22 mouse cellular contexts compared by ENCODE assay signal in the genomic region with DNA sequence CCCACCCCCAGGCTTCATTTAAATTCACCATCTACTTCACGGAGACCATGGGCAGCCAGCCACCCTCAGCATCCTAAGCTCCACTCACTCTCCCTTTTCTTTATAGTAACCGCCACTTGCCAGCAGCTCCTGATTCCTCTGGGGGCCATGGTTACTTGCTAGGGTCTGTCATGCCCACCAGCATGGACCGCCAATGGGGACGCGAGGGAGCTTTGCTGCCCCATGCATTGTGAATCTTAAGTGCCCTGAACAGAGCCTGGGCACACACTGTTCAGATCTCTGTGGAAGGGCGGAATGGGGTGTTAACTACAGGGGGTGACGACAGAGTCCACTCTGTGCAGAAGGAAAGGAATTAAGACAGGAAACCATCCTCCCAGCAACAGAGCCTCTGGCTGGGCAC.
DNase-seq lines count a peak whose midpoint lies in the region; ATAC-seq lines count a peak whose summit lies in the region.
"Had no signal": no experiment of that assay in that cellular context is flagged by ENCODE, and none has a peak within 500 bp of the region (broad histone marks: within the 10 kb centered on the region; RNA-seq: fewer than 3 reads in every experiment).

No protein-coding gene starts in this region.

- WGBS in forebrain, embryonic 14.5 days, result 69% methylated on average over 7 of the region's 7 CpGs
- WGBS in forebrain, embryonic 10.5 days, result 86% methylated on average over 7 of the region's 7 CpGs
- 53% methylated on average over 7 of the region's 7 CpGs for WGBS in hindbrain, embryonic 15.5 days
- 84% methylated on average over 7 of the region's 7 CpGs for WGBS in hindbrain, embryonic 11.5 days
- 54% methylated on average over 7 of the region's 7 CpGs for WGBS in midbrain, embryonic 16.5 days

- no peak overlapping the region for H3K9ac ChIP-seq in forebrain, embryonic 14.5 days (ENCODE audit: low read length)
- H3K9ac ChIP-seq in hindbrain, embryonic 15.5 days, result no peak overlapping the region
- no peak overlapping the region for H3K9ac ChIP-seq in hindbrain, embryonic 11.5 days (ENCODE audit: low read depth, low read length)
- no peak overlapping the region for H3K9ac ChIP-seq in midbrain, embryonic 16.5 days (ENCODE audit: low read depth, low read length)
- H3K9ac ChIP-seq: heart, embryonic 15.5 days; limb, embryonic 12.5 days; liver, embryonic 12.5 days; stomach, embryonic 15.5 days had no signal

- H3K27ac ChIP-seq in forebrain, embryonic 14.5 days (ENCODE audit: low read depth, low read length), result no peak overlapping the region
- no peak overlapping the region for H3K27ac ChIP-seq in forebrain, embryonic 10.5 days
- H3K27ac ChIP-seq in hindbrain, embryonic 15.5 days (replicated peaks), result 0 out of 2 replicates have a peak overlapping the region, but pooled peaks have one; percentile 16
- no peak overlapping the region for H3K27ac ChIP-seq in hindbrain, embryonic 11.5 days (ENCODE audit: low read depth, low read length)
- peak overlapping the region; percentile 42; the same call in 1 of the 2 replicates for H3K27ac ChIP-seq in midbrain, embryonic 16.5 days (ENCODE audit: low read length)
- H3K27ac ChIP-seq: heart, embryonic 15.5 days; limb, embryonic 12.5 days; liver, embryonic 12.5 days; stomach, embryonic 15.5 days had no signal

- no peaks in the 10 kb centered on the region for H3K9me3 ChIP-seq in forebrain, embryonic 14.5 days (replicated peaks; ENCODE audit: control insufficient read depth, low read length)
- H3K9me3 ChIP-seq in forebrain, embryonic 10.5 days, result no peaks in the 10 kb centered on the region
- H3K9me3 ChIP-seq in hindbrain, embryonic 15.5 days, result no peaks in the 10 kb centered on the region
- no peaks in the 10 kb centered on the region for H3K9me3 ChIP-seq in hindbrain, embryonic 11.5 days (ENCODE audit: control insufficient read depth, low read length)
- no peaks in the 10 kb centered on the region for H3K9me3 ChIP-seq in midbrain, embryonic 16.5 days (replicated peaks; ENCODE audit: control insufficient read depth, low read length, poor library complexity, severe bottlenecking)
- H3K9me3 ChIP-seq: heart, embryonic 15.5 days; limb, embryonic 12.5 days; liver, embryonic 12.5 days; stomach, embryonic 15.5 days had no signal

- ATAC-seq in forebrain, embryonic 14.5 days, result peak; percentile 34; the same call in 1 of the 2 replicates
- peak; percentile 85 for ATAC-seq in hindbrain, embryonic 15.5 days (ENCODE audit: low FRiP score, low read depth)
- no peak for ATAC-seq in hindbrain, embryonic 11.5 days (ENCODE audit: low FRiP score)
- peak; percentile 81 for ATAC-seq in midbrain, embryonic 16.5 days
- ATAC-seq in granulocyte monocyte progenitor cell, adult 5-6 weeks (replicated peaks; ENCODE audit: poor library complexity, severe bottlenecking), result no peak
- ATAC-seq: intestine, embryonic 16.5 days; liver, embryonic 12.5 days had no signal

- H3K4me1 ChIP-seq in forebrain, embryonic 14.5 days (ENCODE audit: control insufficient read depth, insufficient read depth, low read length), result no peaks in the 10 kb centered on the region
- 0 out of 2 replicates have a peak, but pooled peaks cover 5% of the 10 kb centered on the region for H3K4me1 ChIP-seq in forebrain, embryonic 10.5 days
- peaks cover 20% of the 10 kb centered on the region for H3K4me1 ChIP-seq in hindbrain, embryonic 15.5 days (replicated peaks)
- H3K4me1 ChIP-seq in hindbrain, embryonic 11.5 days (replicated peaks; ENCODE audit: control insufficient read depth, insufficient read depth, low read length), result no peaks in the 10 kb centered on the region
- peaks cover 8% of the 10 kb centered on the region; the same call in 1 of the 2 replicates for H3K4me1 ChIP-seq in midbrain, embryonic 16.5 days (ENCODE audit: control insufficient read depth, insufficient read depth, low read length)
- H3K4me1 ChIP-seq: heart, embryonic 15.5 days; liver, embryonic 12.5 days; stomach, embryonic 15.5 days had no signal

- H3K4me3 ChIP-seq in forebrain, embryonic 14.5 days (ENCODE audit: low read depth, low read length), result no peak overlapping the region
- no peak overlapping the region for H3K4me3 ChIP-seq in forebrain, embryonic 10.5 days
- H3K4me3 ChIP-seq in hindbrain, embryonic 15.5 days, result no peak overlapping the region
- H3K4me3 ChIP-seq in hindbrain, embryonic 11.5 days (ENCODE audit: low read depth, low read length), result no peak overlapping the region
- H3K4me3 ChIP-seq in midbrain, embryonic 16.5 days (ENCODE audit: low read depth, low read length), result no peak overlapping the region
- H3K4me3 ChIP-seq: heart, embryonic 15.5 days; limb, embryonic 12.5 days; liver, embryonic 12.5 days; stomach, embryonic 15.5 days had no signal

- DNase-seq in forebrain, embryonic 14.5 days (ENCODE audit: low spot score), result no peak
- DNase-seq in forebrain, embryonic 10.5 days (ENCODE audit: extremely low spot score, low spot score), result no peak
- DNase-seq in hindbrain, embryonic 11.5 days (ENCODE audit: low spot score), result no peak
- DNase-seq in brain, embryonic 18.5 days (ENCODE audit: low read depth, low spot score), result peak; percentile 26
- no peak for DNase-seq in layer of hippocampus, postnatal 10 days (ENCODE audit: low spot score in 2 of 2)
- DNase-seq: adrenal gland, postnatal 25 days; cerebellum, adult 11 months; cerebellum, adult 9-11 months; heart, postnatal 4 days; kidney, adult 9 months; kidney, postnatal 14 days; lung, adult 18-20 months; lung, postnatal 10 days; thymus, postnatal 25 days had no signal

- no peak overlapping the region for H3K4me2 ChIP-seq in forebrain, embryonic 14.5 days (ENCODE audit: low read length)
- no peak overlapping the region for H3K4me2 ChIP-seq in hindbrain, embryonic 15.5 days
- H3K4me2 ChIP-seq in hindbrain, embryonic 11.5 days (replicated peaks; ENCODE audit: low read depth, low read length), result no peak overlapping the region
- H3K4me2 ChIP-seq in midbrain, embryonic 16.5 days (ENCODE audit: low read length), result no peak overlapping the region
- H3K4me2 ChIP-seq: heart, embryonic 15.5 days; limb, embryonic 12.5 days; liver, embryonic 12.5 days; stomach, embryonic 15.5 days had no signal

- no peaks in the 10 kb centered on the region for H3K27me3 ChIP-seq in forebrain, embryonic 14.5 days (replicated peaks; ENCODE audit: control insufficient read depth, insufficient read depth, low read length)
- H3K27me3 ChIP-seq in forebrain, embryonic 10.5 days (ENCODE audit: poor library complexity, severe bottlenecking), result no peaks in the 10 kb centered on the region
- H3K27me3 ChIP-seq in hindbrain, embryonic 15.5 days, result no peaks in the 10 kb centered on the region
- no peaks in the 10 kb centered on the region for H3K27me3 ChIP-seq in hindbrain, embryonic 11.5 days (ENCODE audit: control insufficient read depth, insufficient read depth, low read length)
- H3K27me3 ChIP-seq in midbrain, embryonic 16.5 days (ENCODE audit: control insufficient read depth, insufficient read depth, low read depth, low read length), result no peaks in the 10 kb centered on the region
- H3K27me3 ChIP-seq: heart, embryonic 15.5 days; limb, embryonic 12.5 days; liver, embryonic 12.5 days; stomach, embryonic 15.5 days had no signal

- no peaks in the 10 kb centered on the region for H3K36me3 ChIP-seq in forebrain, embryonic 14.5 days (ENCODE audit: control insufficient read depth, insufficient read depth, low read length)
- H3K36me3 ChIP-seq in forebrain, embryonic 10.5 days (replicated peaks), result no peaks in the 10 kb centered on the region
- H3K36me3 ChIP-seq in hindbrain, embryonic 15.5 days, result no peaks in the 10 kb centered on the region
- H3K36me3 ChIP-seq in hindbrain, embryonic 11.5 days (ENCODE audit: control insufficient read depth, insufficient read depth, low read length), result no peaks in the 10 kb centered on the region
- H3K36me3 ChIP-seq in midbrain, embryonic 16.5 days (ENCODE audit: control insufficient read depth, insufficient read depth, low read length), result no peaks in the 10 kb centered on the region
- H3K36me3 ChIP-seq: heart, embryonic 15.5 days; limb, embryonic 12.5 days; liver, embryonic 12.5 days; stomach, embryonic 15.5 days had no signal

Comparison
In these comparisons a context has a peak if more than half of its experiments do, and no peak if none do; other contexts are left out.
1. ATAC-seq: peak in forebrain, embryonic 14.5 days (single experiment), hindbrain, embryonic 15.5 days (single experiment) and midbrain, embryonic 16.5 days (single experiment); none in hindbrain, embryonic 11.5 days (single experiment) and granulocyte monocyte progenitor cell, adult 5-6 weeks (single experiment).
2. H3K27ac ChIP-seq: peak in hindbrain, embryonic 15.5 days (single experiment) and midbrain, embryonic 16.5 days (single experiment); none in forebrain, embryonic 14.5 days (single experiment), forebrain, embryonic 10.5 days (single experiment) and hindbrain, embryonic 11.5 days (single experiment).